In genomic region chr4:131825830-131826229, GRCm38 (mm10) we compare ENCODE assay signal across 9 mouse cellular contexts. TPM values are rescaled to one million over a fixed set of nuclear protein-coding genes. Genes with fewer than 3 reads are reported as not detected.
DNase-seq lines count a peak whose midpoint lies in the region; ATAC-seq and TF ChIP-seq lines count a peak whose summit lies in the region.
"Had no signal": no experiment of that assay in that cellular context is flagged by ENCODE, and none has a peak within 500 bp of the region (broad histone marks: within the 10 kb centered on the region; RNA-seq: fewer than 3 reads in every experiment).

No protein-coding gene starts in this region.

- H3K9ac ChIP-seq in liver, embryonic 11.5 days (ENCODE audit: low read depth, low read length), result no peak overlapping the region
- no peak overlapping the region for H3K9ac ChIP-seq in forebrain, embryonic 16.5 days (replicated peaks; ENCODE audit: low read depth, low read length)
- H3K9ac ChIP-seq: hindbrain, embryonic 15.5 days had no signal

- peak; percentile 58; the same call in 1 of the 2 replicates for TF ChIP-seq CTCF in brain, embryonic 14.5 days (IDR thresholded peaks at IDR 0.05; ENCODE audit: borderline replicate concordance, extremely low read depth, insufficient read depth, insufficient read length)
- peak; percentile 77 for TF ChIP-seq CTCF in spleen, adult 2 months (IDR thresholded peaks at IDR 0.05; ENCODE audit: extremely low read depth, insufficient read depth, insufficient read length, insufficient replicate concordance)

- DNase-seq in cerebellum, postnatal 25 days, result peak; percentile 32 to 51
- DNase-seq in cerebellum, adult 11-12 months, result no peak
- DNase-seq in 416B (ENCODE audit: low read depth), result peak; percentile 45
- no peak for DNase-seq in brain, embryonic 14.5 days (ENCODE audit: low read depth)
- DNase-seq in liver, embryonic 11.5 days (ENCODE audit: low spot score), result peak; percentile 48
- DNase-seq in spleen, adult 2 months (ENCODE audit: low read depth in 1 of 2, low spot score in 2 of 2), result peak in 1 of 2 experiments; percentile 48
- DNase-seq in frontal cortex, postnatal 14 days (ENCODE audit: low spot score in 2 of 2), result no peak

- no peaks in the 10 kb centered on the region for H3K36me3 ChIP-seq in liver, embryonic 11.5 days (ENCODE audit: control insufficient read depth, insufficient read depth, low read length)
- no peaks in the 10 kb centered on the region for H3K36me3 ChIP-seq in spleen, adult 2 months (ENCODE audit: control insufficient read depth, insufficient read depth, low read length)
- no peaks in the 10 kb centered on the region for H3K36me3 ChIP-seq in forebrain, embryonic 16.5 days (ENCODE audit: control insufficient read depth, insufficient read depth)
- H3K36me3 ChIP-seq: hindbrain, embryonic 15.5 days had no signal

- no peak overlapping the region for H3K4me3 ChIP-seq in liver, embryonic 11.5 days (ENCODE audit: low read depth, low read length)
- no peak overlapping the region for H3K4me3 ChIP-seq in spleen, adult 2 months (ENCODE audit: extremely low read depth, insufficient read depth, insufficient read length)
- H3K4me3 ChIP-seq in forebrain, embryonic 16.5 days (replicated peaks; ENCODE audit: low read length), result no peak overlapping the region
- H3K4me3 ChIP-seq: hindbrain, embryonic 15.5 days had no signal

- WGBS in liver, embryonic 11.5 days, result 30% methylated on average over 8 of the region's 8 CpGs
- WGBS in spleen, adult 2 months, result 23% methylated on average over 8 of the region's 8 CpGs
- WGBS in forebrain, embryonic 16.5 days, result 53% methylated on average over 8 of the region's 8 CpGs

- H3K4me2 ChIP-seq in liver, embryonic 11.5 days, result no peak overlapping the region
- H3K4me2 ChIP-seq in forebrain, embryonic 16.5 days (ENCODE audit: low read length), result no peak overlapping the region
- H3K4me2 ChIP-seq: hindbrain, embryonic 15.5 days had no signal

- H3K4me1 ChIP-seq in liver, embryonic 11.5 days (replicated peaks; ENCODE audit: control insufficient read depth, insufficient read depth, low read length), result peaks cover 25% of the 10 kb centered on the region
- H3K4me1 ChIP-seq in spleen, adult 2 months (ENCODE audit: control insufficient read depth, insufficient read depth, insufficient read length), result no peaks in the 10 kb centered on the region
- H3K4me1 ChIP-seq in forebrain, embryonic 16.5 days (replicated peaks; ENCODE audit: control insufficient read depth, insufficient read depth, low read length), result peaks cover 16% of the 10 kb centered on the region

- H3K9me3 ChIP-seq in liver, embryonic 11.5 days (ENCODE audit: control insufficient read depth, low read length), result no peaks in the 10 kb centered on the region
- no peaks in the 10 kb centered on the region for H3K9me3 ChIP-seq in forebrain, embryonic 16.5 days (ENCODE audit: control insufficient read depth, low read length)
- H3K9me3 ChIP-seq: hindbrain, embryonic 15.5 days had no signal

- ATAC-seq in liver, embryonic 11.5 days (replicated peaks; ENCODE audit: low FRiP score), result 0 out of 2 replicates have a peak, but pooled peaks have one; percentile 29
- no peak for ATAC-seq in forebrain, embryonic 16.5 days

- H3K27me3 ChIP-seq in liver, embryonic 11.5 days (replicated peaks; ENCODE audit: control insufficient read depth, insufficient read depth, low read length), result 0 out of 2 replicates have a peak, but pooled peaks cover 3% of the 10 kb centered on the region
- no peaks in the 10 kb centered on the region for H3K27me3 ChIP-seq in spleen, adult 2 months (ENCODE audit: control insufficient read depth, insufficient read depth, low read length)
- no peaks in the 10 kb centered on the region for H3K27me3 ChIP-seq in forebrain, embryonic 16.5 days (replicated peaks; ENCODE audit: control insufficient read depth, insufficient read depth, low read length)
- H3K27me3 ChIP-seq: hindbrain, embryonic 15.5 days had no signal

- H3K27ac ChIP-seq in liver, embryonic 11.5 days (ENCODE audit: low read depth, low read length), result no peak overlapping the region
- H3K27ac ChIP-seq in spleen, adult 2 months (ENCODE audit: insufficient read depth, low read length), result no peak overlapping the region
- H3K27ac ChIP-seq in forebrain, embryonic 16.5 days (ENCODE audit: low read length), result no peak overlapping the region
- H3K27ac ChIP-seq: hindbrain, embryonic 15.5 days had no signal

- TF ChIP-seq POLR2A in brain, embryonic 14.5 days (IDR thresholded peaks at IDR 0.05; ENCODE audit: borderline replicate concordance, extremely low read depth, insufficient read depth, insufficient read length, poor library complexity, severe bottlenecking), result no peak
- TF ChIP-seq POLR2A in spleen, adult 2 months (IDR thresholded peaks at IDR 0.05; ENCODE audit: low read depth, low read length), result no peak

RNA-seq across cellular contexts. Expression of gene Ptpru, which starts 12.3 kb away (rescaled TPM):
- polyA plus RNA-seq in brain, embryonic 14.5 days (2012; rRNA removed), result 35.7 and 37.2 TPM in 2 replicates
- polyA plus RNA-seq in liver, embryonic 11.5 days (2014; fragmentation: Nextera tagmentation; extraction: Ambion mirVana), result 5.8 and 6.1 TPM in 2 replicates
- 1.2 and 1.5 TPM in 2 replicates for polyA plus RNA-seq in spleen, adult 2 months (2012; rRNA removed)
- polyA plus RNA-seq in forebrain, embryonic 16.5 days (2015; fragmentation: Nextera tagmentation; extraction: Ambion mirVana), result 21.5 and 29.7 TPM in 2 replicates

RNA-seq across cellular contexts. Expression of gene Mecr, which starts 17.4 kb away (rescaled TPM):
- polyA plus RNA-seq in brain, embryonic 14.5 days (2012; rRNA removed), result 28.8 and 34.4 TPM in 2 replicates
- polyA plus RNA-seq in liver, embryonic 11.5 days (2014; fragmentation: Nextera tagmentation; extraction: Ambion mirVana), result 59.3 and 64.4 TPM in 2 replicates
- polyA plus RNA-seq in spleen, adult 2 months (2012; rRNA removed), result 15.0 and 18.6 TPM in 2 replicates
- polyA plus RNA-seq in forebrain, embryonic 16.5 days (2015; fragmentation: Nextera tagmentation; extraction: Ambion mirVana), result 36.7 and 38.3 TPM in 2 replicates

RNA-seq across cellular contexts. Expression of gene Srsf4, which starts 47.6 kb away (rescaled TPM):
- polyA plus RNA-seq in brain, embryonic 14.5 days (2012; rRNA removed), result 93.0 and 117 TPM in 2 replicates
- 113 and 118 TPM in 2 replicates for polyA plus RNA-seq in liver, embryonic 11.5 days (2014; fragmentation: Nextera tagmentation; extraction: Ambion mirVana)
- 28.8 and 31.9 TPM in 2 replicates for polyA plus RNA-seq in spleen, adult 2 months (2012; rRNA removed)
- 143 and 156 TPM in 2 replicates for polyA plus RNA-seq in forebrain, embryonic 16.5 days (2015; fragmentation: Nextera tagmentation; extraction: Ambion mirVana)

Comparison
In these comparisons a context has a peak if more than half of its experiments do, and no peak if none do; other contexts are left out.
1. DNase-seq: peak in cerebellum, postnatal 25 days (2 of 2), 416B (single experiment) and liver, embryonic 11.5 days (single experiment); none in cerebellum, adult 11-12 months (single experiment), brain, embryonic 14.5 days (single experiment) and frontal cortex, postnatal 14 days (0 of 2).